Mouse (Mus musculus) embryo, embryonic 11 days (tissue): ENCODE measurements at regions not wholly inside any gene's neighbourhood (a gene's known extent, or its start where the extent isn't known, plus 50 kb on each side); places are given as distances from the start of the nearest gene placed in this dataset.

Experiments used
- DNase-seq: peaks from one replicate; pipeline ENCODE4 v3.0.0-alpha.2; 2015

DNA sequence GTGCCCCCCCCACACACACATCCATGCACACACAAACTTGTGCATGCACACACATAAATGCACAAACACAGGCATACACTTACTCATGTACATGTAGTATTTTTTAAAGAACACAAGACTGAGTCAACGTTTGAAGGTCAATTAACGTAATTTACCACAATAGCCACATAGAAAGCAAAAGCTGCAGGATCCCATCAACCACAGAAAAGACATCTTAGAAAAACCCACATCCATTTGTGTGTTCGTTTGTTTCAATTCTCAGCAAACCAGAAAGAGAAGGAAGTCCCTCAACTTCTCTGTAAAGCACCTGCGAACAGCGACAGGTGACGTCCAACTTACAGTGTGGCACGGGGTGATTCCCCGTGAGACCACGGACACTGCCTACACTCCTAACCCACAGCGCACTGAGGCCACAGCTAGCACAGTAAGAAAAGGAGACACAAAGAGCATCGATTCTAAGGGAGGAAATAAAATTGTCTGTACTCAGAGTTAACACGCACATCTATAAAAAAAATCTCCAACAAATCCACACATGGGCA lies 53.8 kb downstream of the Dio3 start:
- no peak for DNase-seq

DNA sequence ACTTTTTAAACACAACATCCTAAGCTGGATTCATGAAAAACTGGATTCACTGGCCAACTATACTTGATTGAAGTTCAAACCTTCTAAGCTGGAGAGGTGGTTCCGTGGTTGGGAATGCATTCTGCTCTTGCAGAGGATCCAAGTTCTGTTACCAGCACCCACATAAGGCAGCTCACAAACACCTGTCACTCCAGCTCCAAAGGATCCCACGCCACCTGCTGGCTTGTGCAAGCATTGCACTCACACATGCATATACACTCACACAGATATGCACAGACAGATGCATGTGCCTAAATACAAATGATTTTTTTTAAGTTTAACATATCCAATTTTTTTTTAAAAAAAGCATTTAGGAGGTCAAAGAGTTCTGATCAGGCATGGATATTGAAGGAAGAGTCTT lies 55.7 kb downstream of the Dio3 start:
- no peak for DNase-seq

DNA sequence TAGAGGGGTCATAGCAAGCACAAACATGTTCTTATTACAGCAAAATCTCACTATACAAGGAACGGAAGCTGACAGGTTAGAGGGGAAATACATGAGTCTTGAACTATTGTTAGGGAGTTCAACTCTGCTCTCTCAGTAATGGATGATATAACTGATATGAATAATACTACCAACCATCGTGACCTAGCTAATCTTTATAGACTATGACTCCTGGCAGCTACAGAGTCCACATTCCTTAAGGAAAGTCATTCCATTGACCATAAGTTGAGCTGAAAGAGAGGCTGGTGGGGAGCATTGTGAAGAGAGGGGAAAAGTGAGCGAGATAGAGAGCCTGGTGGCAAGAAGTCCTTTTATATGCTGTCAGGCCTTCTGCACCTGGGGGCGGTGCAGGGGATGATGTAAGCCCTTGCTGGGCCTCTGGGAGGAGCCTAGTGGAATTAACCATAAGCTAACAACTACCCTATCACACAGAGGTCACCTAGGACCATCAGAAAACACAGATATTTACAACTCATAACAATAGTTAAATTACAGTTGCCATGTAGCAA lies 65.5 kb downstream of the Dio3 start:
- DNase-seq, result no peak

DNA sequence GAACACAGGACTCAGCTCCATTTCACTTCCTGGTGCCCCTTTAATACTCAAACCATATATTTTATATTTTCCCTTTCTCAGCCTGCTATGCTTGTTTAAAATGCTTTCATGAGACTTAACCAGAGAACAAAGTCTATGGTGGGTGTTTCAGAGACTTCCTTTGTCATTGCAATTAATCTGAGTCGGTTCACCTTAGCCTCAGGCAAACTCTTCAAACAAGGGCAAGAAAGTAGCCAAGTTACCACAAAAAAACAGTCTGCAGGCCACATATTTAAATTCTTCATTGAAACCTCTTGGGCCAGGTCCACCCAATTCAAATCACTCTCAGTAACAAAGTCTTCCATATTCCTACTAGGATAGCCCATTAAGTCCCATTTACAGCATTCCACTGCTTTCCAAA lies 70.8 kb downstream of the Dio3 start:
- no peak for DNase-seq

DNA sequence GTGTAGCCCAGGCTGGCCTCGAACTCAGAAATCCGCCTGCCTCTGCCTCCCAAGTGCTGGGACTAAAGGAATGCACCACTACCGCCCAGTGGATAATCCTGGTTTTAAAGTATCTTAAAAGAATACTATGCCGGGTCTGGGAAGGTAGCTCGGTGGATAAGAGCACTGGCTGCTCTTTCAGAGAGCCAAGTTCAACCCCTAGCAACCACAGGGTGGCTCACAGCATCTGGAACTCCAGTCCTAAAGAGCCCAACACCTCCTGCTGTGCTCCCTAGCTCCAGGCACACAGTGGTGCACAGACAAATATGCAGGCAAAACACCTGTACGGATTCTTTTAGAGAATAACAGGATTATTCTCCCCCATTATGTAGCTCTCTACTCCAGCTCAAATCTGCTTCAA lies 77.0 kb downstream of the Dio3 start:
- no peak for DNase-seq

DNA sequence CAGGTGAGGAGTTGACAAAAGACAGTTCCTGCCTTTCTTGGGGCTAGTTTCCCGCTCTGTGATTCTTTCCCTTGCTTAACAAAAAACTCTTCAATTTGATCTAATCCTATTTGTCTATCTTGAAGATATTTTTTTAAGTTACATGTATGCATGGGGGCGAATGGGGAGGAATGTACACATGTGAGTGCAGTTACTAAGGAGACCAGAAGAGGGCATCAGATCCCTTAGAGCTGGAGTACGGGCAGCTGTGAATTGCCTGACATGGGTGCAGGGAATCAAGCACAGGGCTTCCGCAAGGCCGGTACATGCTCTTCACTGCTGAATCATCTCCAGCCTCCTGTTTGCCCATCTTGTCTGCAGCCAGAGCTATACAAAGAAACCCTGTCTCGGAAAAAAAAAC lies 79.8 kb upstream of the Ppp2r5c start:
- no peak for DNase-seq

DNA sequence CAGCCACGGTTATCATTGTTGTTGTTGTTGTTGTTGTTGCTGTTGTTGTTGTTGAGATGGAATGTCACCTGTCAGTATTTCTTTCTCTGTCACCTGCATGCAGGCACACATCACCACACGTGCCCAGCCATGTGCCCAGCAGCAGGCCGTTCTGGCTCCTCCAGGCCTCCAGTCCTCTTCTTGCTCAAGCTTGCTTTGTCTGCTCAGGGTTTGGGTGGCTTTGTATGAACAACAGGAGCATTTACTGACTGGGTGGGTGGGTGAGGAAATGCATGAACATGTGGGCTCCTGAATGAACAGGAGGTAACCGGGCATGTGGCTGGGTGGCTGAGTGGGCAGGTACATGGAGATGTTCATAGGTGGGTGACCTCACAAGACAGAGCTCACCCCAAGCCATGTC lies 79.1 kb upstream of the Ppp2r5c start:
- no peak for DNase-seq

DNA sequence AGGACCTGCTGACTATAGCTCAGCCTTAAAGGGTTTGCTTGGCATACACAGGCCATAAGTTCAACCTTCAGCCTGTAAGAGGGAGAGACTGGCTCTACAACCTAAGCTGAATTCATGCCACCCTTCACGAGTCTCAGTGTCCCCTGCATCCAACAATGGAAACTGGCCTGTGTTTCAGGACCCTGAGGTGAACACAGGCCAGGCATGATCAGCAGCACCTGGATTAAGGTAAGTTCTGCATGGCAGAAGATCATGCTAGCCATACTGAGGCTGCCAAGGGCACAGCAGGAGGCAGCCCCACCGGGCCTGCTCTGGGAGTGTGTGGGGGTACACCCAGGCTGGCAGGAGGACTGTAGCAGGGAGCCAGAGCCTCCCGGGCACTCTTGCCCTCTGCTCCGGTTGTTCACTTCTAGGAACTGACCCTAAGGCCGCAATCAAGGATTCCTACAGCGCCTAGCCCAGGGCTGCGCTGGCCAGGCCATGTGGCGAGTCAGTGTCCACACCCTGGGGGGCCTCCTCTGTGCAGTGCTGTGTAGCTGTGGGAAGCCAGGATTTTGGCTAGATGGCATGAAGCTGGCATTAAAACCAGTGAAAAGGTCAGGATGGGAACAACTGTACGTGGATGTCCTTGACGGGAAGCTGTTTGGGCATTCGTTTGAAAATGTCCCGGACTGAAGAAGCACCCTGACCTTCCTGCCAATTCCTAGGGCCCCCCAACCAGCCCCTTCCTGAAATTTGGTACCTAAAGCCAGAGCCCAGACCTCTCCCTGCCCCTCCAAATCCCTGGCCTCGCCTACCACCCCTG lies 74.8 kb upstream of the Ppp2r5c start:
- DNase-seq, result no peak

DNA sequence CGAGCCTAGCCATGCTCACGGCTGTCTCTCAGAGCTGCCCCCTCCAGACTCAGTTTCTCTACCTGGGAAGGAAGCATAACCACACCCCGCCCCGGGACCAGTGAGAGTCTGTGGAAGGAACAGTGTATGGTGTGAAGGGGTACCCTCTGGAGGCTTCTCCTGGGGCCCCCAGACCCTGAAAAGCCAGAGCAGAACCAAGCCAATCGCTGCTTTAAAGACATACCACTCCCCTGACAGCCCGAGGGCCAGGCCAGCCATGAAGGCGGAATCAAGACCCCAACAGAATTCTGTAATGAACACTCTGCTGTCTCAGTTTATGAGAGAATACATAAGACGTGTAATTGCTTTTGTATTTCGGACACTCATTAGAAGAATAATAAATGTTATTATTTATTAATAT lies 73.9 kb upstream of the Ppp2r5c start:
- no peak for DNase-seq

DNA sequence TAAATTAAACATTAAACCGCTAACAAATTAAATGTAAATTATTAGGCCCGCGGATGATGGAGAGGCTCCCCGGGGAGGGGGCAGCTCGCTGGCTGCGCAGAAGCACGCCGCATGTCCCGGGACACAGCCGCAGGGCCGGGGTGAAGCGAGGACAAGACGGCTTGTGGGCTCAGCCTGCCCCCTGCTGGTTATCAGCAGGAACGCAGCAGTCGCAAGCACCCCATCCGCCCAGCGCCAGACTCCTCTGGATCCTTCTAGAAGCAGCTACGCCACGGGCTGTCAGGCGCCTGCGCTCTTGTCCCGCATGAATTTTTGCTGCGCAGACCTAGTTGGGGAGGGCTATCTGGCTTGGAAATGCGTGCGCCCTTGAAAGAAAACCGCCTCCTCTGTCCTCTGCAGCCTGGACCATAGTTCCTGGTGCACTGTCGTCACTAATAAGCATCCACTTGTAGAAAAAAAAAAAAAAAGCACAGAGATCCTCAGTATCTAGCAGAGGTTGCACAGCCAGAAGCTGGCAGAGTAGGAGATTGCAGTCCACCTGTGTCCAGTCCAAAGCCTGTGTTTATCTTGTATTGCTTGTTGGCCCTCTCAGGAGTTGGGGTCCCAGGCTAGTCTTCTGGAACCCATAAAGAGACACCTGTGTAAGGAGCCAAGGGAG lies 73.4 kb upstream of the Ppp2r5c start:
- peak; percentile 92 for DNase-seq

DNA sequence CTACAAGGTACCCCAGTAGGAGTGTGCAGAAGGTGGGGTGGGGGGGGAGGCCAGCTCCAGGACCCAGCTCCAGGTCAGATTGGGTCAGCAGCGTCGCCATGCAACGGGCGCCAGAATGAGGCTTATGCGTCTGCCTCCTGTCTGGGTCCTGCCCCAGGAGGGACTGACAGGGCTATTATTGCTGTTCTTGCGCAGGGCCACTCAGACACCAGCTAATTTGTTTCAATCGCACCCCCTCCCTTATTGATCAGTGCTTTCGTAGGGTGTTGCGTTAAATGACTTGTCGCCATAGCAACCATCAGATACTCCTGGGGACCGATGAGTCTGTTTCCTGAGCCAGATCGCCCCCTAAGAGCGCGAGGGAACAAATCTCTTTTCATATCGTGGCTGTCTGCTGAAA lies 71.8 kb upstream of the Ppp2r5c start:
- peak; percentile 58 for DNase-seq

DNA sequence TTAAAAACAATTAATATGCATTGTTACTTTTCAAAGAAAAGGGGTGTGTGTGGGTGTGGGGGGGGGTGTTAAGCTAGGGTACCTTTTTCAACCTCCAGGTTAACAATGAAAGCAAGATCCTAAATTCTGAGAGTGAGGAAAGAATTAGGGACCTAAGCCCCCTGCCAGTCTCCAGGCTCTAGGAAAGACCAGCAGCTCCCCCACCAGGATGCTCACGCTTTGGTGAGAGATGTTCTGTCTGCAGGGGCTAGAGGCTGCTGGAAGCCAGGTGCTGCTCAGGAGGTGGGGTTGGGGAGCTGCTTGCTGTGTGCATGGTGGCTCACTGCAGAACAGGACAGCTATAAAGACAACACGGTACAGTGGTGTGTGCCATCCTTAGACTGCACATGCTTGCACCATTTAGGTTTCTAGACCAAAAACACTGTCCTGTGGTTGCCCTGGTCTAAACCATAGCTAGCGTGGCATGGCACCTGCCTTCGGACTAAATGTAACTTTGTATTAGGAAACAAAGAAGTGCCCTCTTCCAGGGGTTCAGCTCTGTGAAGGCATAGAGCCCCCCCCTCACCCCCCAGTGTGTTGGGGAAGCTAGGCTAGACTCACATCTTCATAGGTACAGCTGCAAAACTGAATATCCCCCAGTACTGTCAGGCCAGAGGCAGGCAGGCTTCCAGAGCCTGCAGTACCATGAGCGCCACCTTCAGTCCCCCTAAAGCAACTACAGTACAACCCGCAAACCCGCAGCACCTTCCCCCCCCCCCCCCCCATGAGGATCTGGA lies 70.7 kb upstream of the Ppp2r5c start:
- DNase-seq, result peak; percentile 50

DNA sequence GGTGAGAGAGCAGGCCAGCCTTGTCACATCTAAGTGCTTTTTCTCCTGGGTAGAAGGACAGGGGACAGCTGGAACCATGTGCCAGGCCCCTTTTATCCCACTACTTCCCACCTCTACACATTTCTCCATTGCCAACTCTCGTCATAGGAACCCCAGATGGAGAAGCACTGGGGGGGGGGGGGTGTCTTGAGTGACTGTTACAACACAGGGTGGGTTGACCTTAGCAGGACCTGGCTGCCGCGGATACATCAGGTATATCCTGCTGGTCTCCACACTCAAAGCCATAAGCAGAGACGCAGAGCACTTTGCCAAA lies 70.1 kb upstream of the Ppp2r5c start:
- DNase-seq, result no peak

DNA sequence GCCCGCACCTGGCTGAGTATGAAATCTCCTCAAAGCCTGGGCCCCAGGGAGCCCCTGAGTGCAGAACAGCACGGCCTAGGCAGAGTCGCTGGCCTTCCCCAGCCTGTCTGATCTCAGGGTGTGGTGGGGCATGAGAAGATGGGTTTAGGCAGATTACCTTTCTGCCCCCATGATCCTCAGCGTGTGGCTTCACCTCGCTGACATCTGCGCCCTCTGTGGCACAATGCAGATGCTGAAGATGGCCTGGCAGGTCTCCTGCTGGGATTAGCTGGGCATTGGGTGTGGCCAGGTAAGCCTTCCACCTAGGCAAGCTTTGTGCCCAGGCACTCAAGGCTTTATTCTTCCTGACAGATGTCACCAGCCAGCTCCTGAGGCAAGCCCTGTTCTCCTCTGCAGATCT lies 69.6 kb upstream of the Ppp2r5c start:
- DNase-seq, result no peak

DNA sequence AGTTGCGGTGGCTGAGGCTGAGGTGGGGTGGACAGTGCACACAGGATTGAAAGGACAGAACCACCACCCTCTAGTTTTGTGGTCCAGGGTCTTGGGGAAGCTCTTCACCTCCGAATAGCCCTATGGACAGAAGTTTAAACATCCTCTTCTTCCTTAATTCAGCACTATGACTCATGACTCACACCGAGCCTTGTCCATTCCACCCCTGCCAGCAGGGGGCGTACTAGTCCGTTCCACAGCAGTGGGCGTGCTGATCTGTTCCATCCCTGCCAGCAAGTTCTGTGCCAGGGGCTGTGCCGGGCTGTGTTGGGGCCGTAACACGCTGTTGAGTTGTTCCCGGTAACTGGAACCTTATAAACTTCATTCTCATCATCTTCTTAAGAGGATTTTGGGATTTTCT lies 69.2 kb upstream of the Ppp2r5c start:
- no peak for DNase-seq

DNA sequence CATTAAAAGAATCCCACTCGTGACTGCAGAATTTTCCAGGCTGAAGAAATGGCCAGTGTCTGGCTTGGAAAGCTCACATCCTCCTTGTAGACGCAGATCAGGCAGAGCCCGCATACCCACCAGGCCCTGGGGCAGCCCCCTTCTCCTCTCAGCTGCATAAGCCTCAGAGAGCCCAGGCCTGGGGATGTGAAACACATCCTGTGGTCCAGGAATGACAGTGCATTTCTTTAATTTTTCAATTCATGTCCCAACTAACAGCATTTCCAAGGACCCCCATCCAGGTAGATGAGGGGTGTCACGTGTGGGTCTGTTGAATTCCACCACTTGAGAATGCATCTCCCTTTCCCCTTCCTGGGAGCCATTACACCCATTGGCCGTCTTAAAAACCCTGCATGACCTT lies 68.6 kb upstream of the Ppp2r5c start:
- DNase-seq, result no peak

DNA sequence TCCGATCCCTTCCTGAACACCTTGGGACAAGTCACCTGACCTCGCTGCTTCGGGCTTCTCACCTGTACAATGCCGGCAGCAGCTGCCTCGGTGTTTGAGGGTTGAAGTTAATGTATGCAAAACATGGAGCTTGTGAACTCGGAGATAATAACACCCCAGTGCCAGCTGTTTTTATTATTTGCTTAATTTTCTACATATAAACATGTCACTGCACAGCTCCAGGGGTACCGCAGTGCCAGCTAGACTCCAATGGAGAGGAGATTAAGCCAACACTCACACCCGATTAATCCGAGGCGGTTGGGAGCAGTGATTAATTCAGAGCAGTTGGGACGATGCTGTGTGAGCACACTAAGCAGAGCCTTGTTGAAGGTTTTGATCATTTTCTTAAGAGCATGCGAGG lies 67.2 kb upstream of the Ppp2r5c start:
- no peak for DNase-seq

DNA sequence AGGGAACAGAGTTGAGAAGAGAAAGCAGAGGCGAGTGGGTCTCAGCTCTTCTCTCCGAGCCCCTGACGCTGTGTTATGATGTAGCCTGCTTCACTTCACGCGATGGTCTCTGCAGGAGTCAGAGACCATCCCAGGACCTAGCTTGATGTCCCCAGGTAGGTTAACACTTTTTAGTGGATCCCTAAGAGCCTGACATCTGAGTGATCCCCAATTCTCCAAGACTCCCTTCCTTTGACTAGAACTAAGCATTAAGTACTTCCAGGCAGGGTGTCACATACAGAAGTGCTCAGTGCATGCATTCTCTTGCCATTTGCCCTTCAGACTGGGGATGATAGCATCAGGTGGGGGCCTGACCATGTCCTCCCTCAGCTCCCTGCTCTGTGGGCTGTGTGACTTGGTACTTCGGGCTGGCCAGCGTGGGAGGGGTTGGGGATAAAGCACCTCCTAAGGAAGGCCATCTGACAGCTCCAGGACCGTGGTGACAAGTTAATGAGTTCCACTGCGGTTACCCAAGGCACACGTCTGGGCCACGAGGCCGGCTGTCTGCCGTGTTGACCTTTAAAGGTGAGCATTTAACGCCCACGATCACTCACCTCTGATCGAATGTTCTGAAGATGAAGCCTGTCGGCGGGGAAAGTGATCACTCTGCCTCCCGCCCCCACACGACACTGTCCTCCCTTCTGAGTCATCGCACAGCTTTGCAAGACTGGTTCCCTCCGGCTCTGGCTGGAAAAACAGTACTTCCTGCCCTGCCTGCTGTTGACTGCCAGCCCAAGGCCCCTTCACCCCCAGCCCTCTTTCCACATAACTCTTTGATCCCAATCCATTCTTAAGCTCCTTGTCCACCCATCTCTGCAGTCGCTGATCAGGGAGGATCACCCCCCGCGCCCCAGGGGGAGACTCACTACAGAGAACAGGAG lies 65.8 kb upstream of the Ppp2r5c start:
- peak; percentile 42 for DNase-seq

DNA sequence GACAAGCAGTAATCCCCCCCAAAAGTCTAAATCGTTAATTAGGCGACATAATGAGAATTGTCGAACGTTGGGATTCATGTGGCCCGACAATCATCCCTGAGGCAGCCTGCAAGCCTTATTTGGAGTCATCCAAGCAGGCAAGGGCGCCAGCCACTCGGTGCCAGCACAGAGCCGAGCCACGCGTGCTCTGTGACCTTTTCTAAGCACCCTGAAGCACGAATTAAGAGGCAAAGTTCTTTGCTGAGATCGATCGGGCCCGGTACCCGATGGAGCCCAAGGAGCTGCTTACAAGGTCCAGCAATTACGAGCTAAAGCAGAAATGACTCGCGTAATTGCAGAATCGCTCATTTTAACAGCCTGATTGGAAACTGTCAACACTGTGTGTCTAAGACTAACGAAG lies 61.9 kb upstream of the Ppp2r5c start:
- no peak for DNase-seq

DNA sequence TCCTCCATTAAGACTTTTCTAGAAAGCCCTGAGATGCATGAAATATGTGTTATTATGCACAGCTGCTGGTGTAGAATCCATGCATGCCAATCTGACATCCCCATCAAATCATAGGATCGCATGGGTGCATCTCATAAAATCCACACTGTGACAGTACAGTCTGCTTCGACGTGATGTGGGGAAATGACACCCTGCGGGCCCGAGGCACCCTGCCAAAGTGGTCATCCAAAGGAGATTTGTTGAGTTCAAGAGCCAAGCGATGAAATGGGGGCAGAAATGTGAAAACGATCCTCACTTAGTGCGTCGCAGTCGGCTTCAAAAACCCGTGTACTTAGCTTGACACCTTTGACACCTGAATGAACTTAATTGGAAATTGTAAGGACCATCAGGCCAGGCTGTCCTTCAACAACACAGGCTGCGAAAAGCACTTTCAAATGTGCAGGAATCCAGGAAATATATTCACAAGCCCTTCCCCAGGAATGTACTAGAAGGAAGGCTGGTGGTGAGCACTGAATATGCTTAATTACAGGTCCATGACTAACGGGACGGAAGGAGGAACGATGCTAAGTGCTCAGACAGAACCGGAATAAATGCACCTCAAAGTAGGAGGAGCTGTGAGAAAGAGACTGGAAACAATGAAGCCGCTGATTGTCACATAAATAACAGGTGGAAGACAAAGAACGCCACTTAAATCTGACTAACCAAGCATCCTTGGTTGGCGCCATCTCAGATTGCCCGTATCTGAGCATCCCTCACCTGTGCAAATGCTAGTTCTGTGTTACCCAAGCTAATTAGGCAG lies 60.9 kb upstream of the Ppp2r5c start:
- no peak for DNase-seq

DNA sequence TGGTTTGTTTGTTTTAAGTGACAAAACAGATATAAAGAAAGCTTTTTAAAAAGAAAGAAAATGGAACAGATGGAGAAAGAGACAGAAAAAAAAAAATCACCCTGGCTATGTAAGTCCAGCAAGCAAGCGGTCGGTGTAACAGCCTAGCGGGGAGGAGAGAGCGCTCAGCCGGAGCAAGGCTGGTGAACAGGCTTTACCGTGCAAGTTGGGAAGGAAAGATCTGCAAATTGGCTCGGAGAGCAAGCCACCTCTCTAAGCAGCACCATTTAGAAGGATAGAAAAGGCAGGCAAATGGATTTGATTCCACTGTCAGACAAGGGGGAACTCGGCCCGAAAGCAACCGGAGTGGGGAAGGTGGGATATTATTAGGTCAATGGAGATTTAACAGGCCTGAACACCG lies 59.9 kb upstream of the Ppp2r5c start:
- DNase-seq, result no peak

DNA sequence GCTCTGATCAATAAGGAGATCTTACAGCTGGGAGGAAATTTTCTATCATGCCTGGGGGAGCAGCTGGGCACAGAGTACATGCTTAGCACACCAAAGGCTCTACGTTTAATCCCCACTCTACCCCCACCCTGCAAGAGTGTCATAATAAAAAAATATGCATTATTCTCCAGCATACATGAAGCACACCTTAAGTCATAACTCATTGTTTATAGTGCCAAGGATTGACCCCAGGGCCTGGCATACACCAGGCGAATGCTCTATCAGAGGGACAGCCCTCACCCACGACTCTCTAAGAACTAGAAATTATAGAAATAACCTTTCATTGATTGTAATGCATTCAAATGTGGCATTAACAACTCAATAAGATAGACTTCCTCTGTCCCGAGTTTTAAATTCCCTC lies 59.4 kb upstream of the Ppp2r5c start:
- no peak for DNase-seq
